Mouse (Mus musculus) limb, embryonic 13.5 days (tissue): ENCODE results near the gene Ccnyl1. TPM values are rescaled to one million over a fixed set of nuclear protein-coding genes. Genes with fewer than 3 reads are reported as not detected.
A peak's percentile ranks its signal among the peaks of the same experiment; 100 is the strongest.

Experiments
- ATAC-seq: fragments of 200-750 bp; cut with Nextera tagmentation; 2 replicates; pipeline ENCODE4 v1.8.0; 2017; ENCODE audit warnings: low read depth, moderate number of reproducible peaks, moderate TSS enrichment; ENCODE audit not compliant: low FRiP score
- H3K27ac ChIP-seq: fragments of 300-500 bp; sonication (generic); 2 replicates; pipeline ENCODE4 v1.5.1; 2015; ENCODE audit warnings: inconsistent platforms, mild to moderate bottlenecking, moderate library complexity
- H3K27me3 ChIP-seq: fragments of 300-500 bp; sonication (generic); 2 replicates; pipeline ENCODE4 v1.6.1; 2015; ENCODE audit warnings: mild to moderate bottlenecking, inconsistent platforms
- H3K36me3 ChIP-seq: fragments of 300-500 bp; sonication (generic); 2 replicates; pipeline ENCODE4 v1.6.1; 2015; ENCODE audit warnings: inconsistent platforms, mild to moderate bottlenecking, moderate library complexity
- H3K4me1 ChIP-seq: fragments of 300-500 bp; sonication (generic); 2 replicates; pipeline ENCODE4 v1.6.1; 2015; ENCODE audit warnings: inconsistent platforms
- H3K4me2 ChIP-seq: fragments of 300-500 bp; sonication (generic); replicated peaks from 2 replicates; pipeline ENCODE4 v1.6.1; 2015; ENCODE audit warnings: inconsistent platforms, mild to moderate bottlenecking, moderate library complexity
- H3K4me3 ChIP-seq: fragments of 300-500 bp; sonication (generic); 2 replicates; pipeline ENCODE4 v1.5.1; 2015; ENCODE audit warnings: moderate library complexity, mild to moderate bottlenecking, inconsistent platforms
- H3K9ac ChIP-seq: fragments of 300-500 bp; sonication (generic); 2 replicates; pipeline ENCODE4 v1.6.1; 2015; ENCODE audit warnings: mild to moderate bottlenecking, inconsistent platforms
- H3K9me3 ChIP-seq: fragments of 300-500 bp; sonication (generic); 2 replicates; pipeline ENCODE4 v1.6.1; 2016; ENCODE audit warnings: inconsistent platforms
- WGBS: fragments of 180-500 bp; shearing (Covaris S2); methylation state at CpG from one replicate; pipeline ENCODE4 v1.1.7; 2015; 5-methylcytosine and 5-hydroxymethylcytosine counted together
- polyA plus RNA-seq: library from polyadenylated mRNA; unstranded; fragments of >200 nt; fragmentation: Nextera tagmentation; extraction: Ambion mirVana; gene quantifications from 2 replicates; pipeline ENCODE4 v1.2.1, GENCODE M21; 2015

Gene Ccnyl1
- polyA plus RNA-seq, 1 experiment from 2014 or later = 5.0 TPM

DNA sequence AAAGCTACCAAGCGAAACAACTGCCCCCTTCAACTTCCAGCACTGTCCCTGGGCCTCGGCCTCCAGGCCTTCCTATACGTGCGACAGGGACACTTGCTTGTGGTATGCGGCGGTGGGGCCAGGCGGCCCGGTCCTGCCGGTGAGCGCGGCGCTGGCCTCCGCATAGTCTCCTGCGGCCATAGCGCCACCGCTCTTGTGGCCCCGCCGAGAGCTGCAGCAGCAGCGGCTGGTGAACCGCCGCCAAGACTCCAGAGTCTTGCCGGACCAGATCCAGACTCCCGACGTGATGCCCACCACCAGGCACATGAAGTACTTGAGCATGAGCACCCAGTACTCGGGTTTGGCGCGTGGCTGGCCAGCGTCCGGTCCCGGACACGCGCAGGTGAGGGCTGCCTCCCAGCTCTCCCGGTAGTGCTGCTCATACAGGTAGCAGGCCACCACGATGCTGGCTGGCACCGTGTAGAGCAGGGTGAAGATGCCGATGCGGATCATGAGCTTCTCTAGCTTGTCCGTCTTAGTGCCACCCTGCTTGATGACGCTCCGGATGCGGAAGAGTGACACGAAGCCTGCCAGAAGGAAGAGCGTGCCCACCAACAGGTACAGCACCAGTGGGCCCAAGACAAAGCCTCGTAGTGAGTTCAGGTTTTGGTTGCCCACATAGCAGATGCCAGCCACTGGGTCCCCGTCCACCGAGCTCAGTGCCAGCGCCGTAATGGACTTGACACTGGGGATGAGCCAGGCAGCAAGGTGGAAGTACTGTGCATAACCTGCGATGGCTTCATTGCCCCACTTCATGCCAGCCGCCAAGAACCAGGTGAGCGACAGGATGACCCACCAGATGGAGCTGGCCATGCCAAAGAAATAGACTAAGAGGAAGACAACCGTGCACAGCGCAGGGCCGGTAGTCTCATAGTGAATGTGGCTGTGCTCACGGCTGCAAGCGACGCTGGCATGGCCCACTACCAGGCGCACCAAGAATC lies 44.8 kb downstream of the Ccnyl1 start:
- ATAC-seq = no peak
- peaks cover 2% of the 10 kb centered on the region; the same call in 1 of the 2 replicates for H3K36me3 ChIP-seq
- H3K27ac ChIP-seq = no peak overlapping the region
- H3K4me3 ChIP-seq = peak overlapping the region; percentile 69
- peak overlapping the region; percentile 63 for H3K9ac ChIP-seq
- H3K9me3 ChIP-seq = no peaks in the 10 kb centered on the region
- H3K4me1 ChIP-seq = peaks cover 43% of the 10 kb centered on the region
- WGBS = 41% methylated on average over 58 of the region's 58 CpGs
- peak overlapping the region; percentile 96 for H3K4me2 ChIP-seq
- H3K27me3 ChIP-seq = peaks cover 77% of the 10 kb centered on the region

GRCm38 (mm10) chr1:64735781-64736680 lies 45.8 kb downstream of the Ccnyl1 start:
- peak overlapping the region; percentile 69 for H3K4me3 ChIP-seq
- peak overlapping the region; percentile 96 for H3K4me2 ChIP-seq
- no peak for ATAC-seq
- 8% methylated on average over 74 of the region's 75 CpGs for WGBS
- H3K27me3 ChIP-seq = peaks cover 77% of the 10 kb centered on the region
- peaks cover 43% of the 10 kb centered on the region for H3K4me1 ChIP-seq
- peak overlapping the region; percentile 78 for H3K9ac ChIP-seq
- no peak overlapping the region for H3K27ac ChIP-seq
- no peaks in the 10 kb centered on the region for H3K36me3 ChIP-seq
- no peaks in the 10 kb centered on the region for H3K9me3 ChIP-seq

- ATAC-seq = no peak
- Histone ChIP-seq H3K4me2 (peak overlapping the region; percentile 96), H3K4me1 (peaks cover 43% of the 10 kb centered on the region), H3K9me3 (no peaks in the 10 kb centered on the region), H3K27ac (no peak overlapping the region), H3K27me3 (peaks cover 68% of the 10 kb centered on the region), H3K9ac (peak overlapping the region; percentile 78), H3K4me3 (peak overlapping the region; percentile 69), H3K36me3 (no peaks in the 10 kb centered on the region)
- under 1% methylated on average over 50 of the region's 56 CpGs for WGBS
These were observed 46.6 kb downstream of the Ccnyl1 start for GRCm38 (mm10) chr1:64736681-64737501.

DNA sequence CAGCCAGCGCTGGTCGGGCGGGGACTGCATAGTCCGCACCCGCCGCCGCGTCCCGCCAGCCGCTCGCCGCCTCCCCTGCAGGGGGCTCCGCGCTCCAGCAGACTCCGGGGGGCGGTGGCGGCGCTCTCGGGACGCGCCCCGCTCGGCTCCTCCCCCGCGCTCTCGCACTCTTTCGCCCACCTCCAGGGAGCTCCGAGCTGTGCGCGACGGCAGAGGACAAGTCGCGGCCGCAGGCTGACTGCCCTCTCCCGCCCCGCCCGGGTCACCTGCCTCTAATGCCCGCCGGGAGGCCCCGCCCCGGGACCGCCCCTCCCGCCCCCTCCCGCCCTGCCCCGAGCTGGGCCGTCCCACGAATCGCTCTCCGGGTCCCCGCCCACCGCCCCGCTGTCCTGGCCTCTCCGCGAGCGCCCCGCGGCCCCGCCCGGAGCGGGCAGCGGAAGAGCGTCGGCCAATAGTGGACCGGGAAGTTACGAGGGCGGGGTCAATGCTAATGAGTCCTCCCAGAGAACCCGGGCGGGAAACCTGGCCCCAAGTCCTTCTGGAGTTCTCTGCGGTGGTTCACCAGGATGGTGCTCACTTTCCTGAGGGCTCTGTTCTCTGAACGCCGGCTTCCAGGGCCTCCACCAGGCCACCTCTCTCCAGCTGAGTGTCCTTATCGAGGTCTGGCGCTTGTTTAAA lies 47.4 kb downstream of the Ccnyl1 start, which contains the start of gene Fzd5:
TSS of gene Fzd5 (minus strand) at position 250 of the 678 bp plus-strand sequence.
- WGBS = 2% methylated on average over 46 of the region's 73 CpGs
- peak within 1 kb of the TSS; percentile 96 for H3K4me2 ChIP-seq
- H3K9ac ChIP-seq = peak within 1 kb of the TSS; percentile 78
- no peaks in the 10 kb centered on the region for H3K36me3 ChIP-seq
- H3K27ac ChIP-seq = no peak within 1 kb of the TSS
- ATAC-seq = peak; percentile 97
- H3K4me1 ChIP-seq = peaks cover 43% of the 10 kb centered on the region
- peaks cover 61% of the 10 kb centered on the region for H3K27me3 ChIP-seq
- peak within 1 kb of the TSS; percentile 69 for H3K4me3 ChIP-seq
- H3K9me3 ChIP-seq = no peaks in the 10 kb centered on the region

DNA sequence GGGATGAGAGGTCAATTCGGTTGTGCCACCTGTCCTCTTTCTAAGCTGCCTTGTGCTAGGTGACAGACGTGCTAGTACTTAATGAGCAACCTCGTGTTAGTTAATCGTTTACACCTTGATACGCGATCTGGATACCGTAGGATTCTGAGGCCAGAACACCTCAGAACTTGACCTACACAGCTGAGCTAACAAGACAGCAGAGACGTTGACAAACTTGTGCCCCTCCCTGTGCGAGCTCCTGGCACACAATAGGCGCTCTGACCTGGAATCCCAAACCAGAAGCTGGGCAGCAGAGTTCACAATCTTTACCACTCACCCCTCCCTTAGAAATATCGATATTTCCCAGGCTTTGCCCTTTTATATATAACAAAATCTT lies 47.9 kb downstream of the Ccnyl1 start:
- Histone ChIP-seq H3K4me3 (peak overlapping the region; percentile 69), H3K27ac (no peak overlapping the region), H3K36me3 (no peaks in the 10 kb centered on the region), H3K9me3 (no peaks in the 10 kb centered on the region), H3K9ac (no peak overlapping the region), H3K4me2 (peak overlapping the region; percentile 96), H3K27me3 (peaks cover 55% of the 10 kb centered on the region), H3K4me1 (peaks cover 44% of the 10 kb centered on the region)
- no peak for ATAC-seq
- WGBS = under 1% methylated on average over 11 of the region's 11 CpGs

- no peak overlapping the region for H3K27ac ChIP-seq
- H3K9me3 ChIP-seq = no peaks in the 10 kb centered on the region
- WGBS = under 1% methylated on average over 14 of the region's 14 CpGs
- H3K4me3 ChIP-seq = peak overlapping the region; percentile 69
- peak overlapping the region; percentile 96 for H3K4me2 ChIP-seq
- ATAC-seq = no peak
- no peaks in the 10 kb centered on the region for H3K36me3 ChIP-seq
- 0 out of 2 replicates have a peak overlapping the region, but pooled peaks have one; percentile 19 for H3K9ac ChIP-seq
- peaks cover 41% of the 10 kb centered on the region for H3K4me1 ChIP-seq
- peaks cover 50% of the 10 kb centered on the region for H3K27me3 ChIP-seq
These were observed 48.4 kb downstream of the Ccnyl1 start for GRCm38 (mm10) chr1:64738661-64739082.

GRCm38 (mm10) chr1:64742741-64743408 lies 52.6 kb downstream of the Ccnyl1 start:
- Histone ChIP-seq H3K4me3 (no peak overlapping the region), H3K9me3 (no peaks in the 10 kb centered on the region; the same call in 1 of the 2 replicates), H3K4me2 (no peak overlapping the region), H3K27ac (no peak overlapping the region), H3K9ac (no peak overlapping the region), H3K4me1 (peaks cover 15% of the 10 kb centered on the region), H3K27me3 (peaks cover 17% of the 10 kb centered on the region), H3K36me3 (no peaks in the 10 kb centered on the region)
- ATAC-seq = no peak
- WGBS = 69% methylated on average over 18 of the region's 18 CpGs

DNA sequence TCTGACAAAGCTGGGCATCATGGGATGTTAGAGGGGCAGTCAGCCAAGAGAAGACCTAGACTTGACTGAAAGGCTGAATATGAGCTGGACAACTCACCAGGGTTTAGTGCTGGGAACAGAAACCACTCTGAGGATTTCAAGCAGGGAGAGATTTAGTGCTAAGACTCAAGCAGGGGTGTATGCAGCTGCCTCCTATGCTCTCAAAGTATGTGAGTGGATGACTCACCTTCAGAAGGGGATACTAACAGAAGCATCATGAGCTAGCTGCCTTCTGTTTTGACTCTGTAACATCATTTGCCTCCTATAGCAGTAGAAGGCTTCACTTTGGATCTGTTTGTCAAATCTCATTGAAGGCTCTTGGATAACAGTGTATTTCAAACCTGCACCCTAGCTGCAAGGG lies 54.4 kb downstream of the Ccnyl1 start:
- no peak for ATAC-seq
- H3K4me1 ChIP-seq = peaks cover 13% of the 10 kb centered on the region
- no peak overlapping the region for H3K27ac ChIP-seq
- H3K27me3 ChIP-seq = peaks cover 3% of the 10 kb centered on the region
- H3K9me3 ChIP-seq = no peaks in the 10 kb centered on the region; the same call in 1 of the 2 replicates
- H3K36me3 ChIP-seq = no peaks in the 10 kb centered on the region
- H3K9ac ChIP-seq = no peak overlapping the region
- no peak overlapping the region for H3K4me2 ChIP-seq
- no peak overlapping the region for H3K4me3 ChIP-seq

DNA sequence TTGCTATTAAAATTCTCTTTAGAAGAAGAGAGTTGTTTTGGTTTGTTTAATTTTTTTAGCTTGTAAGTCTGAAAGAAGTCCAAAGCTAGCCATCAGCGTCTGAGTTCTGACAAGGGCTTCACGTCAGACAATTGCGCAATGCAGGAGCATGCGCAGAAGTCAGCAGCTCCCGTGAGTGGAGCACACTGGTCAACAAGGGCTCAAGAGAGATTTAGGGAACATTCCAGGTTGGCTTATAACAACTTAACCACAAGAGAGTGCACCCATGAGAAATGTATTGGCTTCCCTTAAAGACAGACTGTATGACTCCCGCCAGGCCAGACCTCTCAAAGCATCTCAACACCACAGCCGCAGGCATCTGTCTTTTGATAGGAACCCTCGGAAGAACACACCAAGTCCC lies 62.9 kb downstream of the Ccnyl1 start:
- Histone ChIP-seq H3K27ac (no peak overlapping the region), H3K9ac (no peak overlapping the region), H3K4me1 (peaks cover 18% of the 10 kb centered on the region), H3K9me3 (no peaks in the 10 kb centered on the region), H3K36me3 (no peaks in the 10 kb centered on the region), H3K4me2 (no peak overlapping the region), H3K4me3 (no peak overlapping the region), H3K27me3 (no peaks in the 10 kb centered on the region; the same call in 1 of the 2 replicates)
- WGBS = 88% methylated on average over 8 of the region's 8 CpGs
- ATAC-seq = no peak

- Histone ChIP-seq H3K4me1 (peaks cover 15% of the 10 kb centered on the region), H3K27ac (no peak overlapping the region), H3K27me3 (no peaks in the 10 kb centered on the region), H3K9me3 (no peaks in the 10 kb centered on the region), H3K9ac (no peak overlapping the region), H3K4me3 (no peak overlapping the region), H3K36me3 (no peaks in the 10 kb centered on the region), H3K4me2 (no peak overlapping the region)
- ATAC-seq = no peak
- WGBS = 74% methylated on average over 7 of the region's 7 CpGs
These were observed 63.4 kb downstream of the Ccnyl1 start for GRCm38 (mm10) chr1:64753668-64754067.
